In genomic region chr16:18669914-18670313, GRCm38 (mm10) we compare ENCODE assay signal across 25 mouse cellular contexts. TPM values are rescaled to one million over a fixed set of nuclear protein-coding genes. Genes with fewer than 3 reads are reported as not detected.
A peak's percentile ranks its signal among the peaks of the same experiment; 100 is the strongest.
DNase-seq lines count a peak whose midpoint lies in the region; ATAC-seq and TF ChIP-seq lines count a peak whose summit lies in the region.
"Had no signal": no experiment of that assay in that cellular context is flagged by ENCODE, and none has a peak within 500 bp of the region (broad histone marks: within the 10 kb centered on the region; RNA-seq: fewer than 3 reads in every experiment).

No protein-coding gene starts in this region.

- in situ Hi-C loops in CH12.LX (cut with MboI; ENCODE audit: low pct_ligation_motif_present, low pct_unique_long_range_greater_than_20kb, low sequenced_read_pairs) = no loop called here

- 71% methylated on average over 6 of the region's 6 CpGs for WGBS in heart, embryonic 10.5 days
- 77% methylated on average over 6 of the region's 6 CpGs for WGBS in hindbrain, embryonic 14.5 days

- intact Hi-C loops in heart, postnatal 25 days (cut with DNase I) = no loop called here
- intact Hi-C loops in gastrocnemius, adult 2 months (cut with DNase I) = no loop called here

- no peaks in the 10 kb centered on the region for H3K36me3 ChIP-seq in heart, embryonic 10.5 days
- no peaks in the 10 kb centered on the region for H3K36me3 ChIP-seq in CH12.LX (replicated peaks in 1 of 2; ENCODE audit: control insufficient read depth in 1 of 2, insufficient read depth in 1 of 2, low read length in 1 of 2)
- peaks cover 0 to 2% of the 10 kb centered on the region in 2 experiments; a peak in 1 of 4 replicates for H3K36me3 ChIP-seq in MEL (ENCODE audit: control insufficient read depth in 1 of 2, insufficient read depth in 2 of 2, low read length in 2 of 2)
- H3K36me3 ChIP-seq in hindbrain, embryonic 14.5 days (replicated peaks; ENCODE audit: control insufficient read depth, insufficient read depth) = no peaks in the 10 kb centered on the region
- H3K36me3 ChIP-seq: G1E had no signal

- 0 out of 2 replicates have a peak, but pooled peaks cover 7% of the 10 kb centered on the region for H3K27me3 ChIP-seq in heart, embryonic 10.5 days (ENCODE audit: insufficient read depth, poor library complexity, severe bottlenecking)
- H3K27me3 ChIP-seq in CH12.LX (replicated peaks) = no peaks in the 10 kb centered on the region
- H3K27me3 ChIP-seq in MEL (ENCODE audit: control insufficient read depth in 1 of 2, insufficient read depth in 2 of 2, low read length in 2 of 2) = no peaks in the 10 kb centered on the region; a peak in 2 of 4 replicates
- no peaks in the 10 kb centered on the region for H3K27me3 ChIP-seq in hindbrain, embryonic 14.5 days (ENCODE audit: control insufficient read depth, insufficient read depth, low read length)
- H3K27me3 ChIP-seq: Patski had no signal

- DNase-seq in heart, adult 11 months = peak; percentile 30
- no peak for DNase-seq in heart, postnatal 25 days (ENCODE audit: low spot score)
- DNase-seq in heart, embryonic 10.5 days (ENCODE audit: low spot score) = peak; percentile 55
- DNase-seq in heart, adult 18-20 months = no peak
- DNase-seq in CH12.LX (ENCODE audit: extremely low read depth) (no peak), MEL (ENCODE audit: low read depth, low spot score) (peak; percentile 58)
- no peak for DNase-seq in hindbrain, embryonic 14.5 days (ENCODE audit: low spot score)
- no peak for DNase-seq in gastrocnemius, adult 2 months
- DNase-seq: adrenal gland, adult 2 months; adrenal gland, adult 8-10 months; adrenal gland, postnatal 10 days; adrenal gland, postnatal 14 days; adrenal gland, postnatal 25 days; adrenal gland, postnatal 36 days; B cell, adult 2 months; cerebellum, adult 11 months; cerebellum, adult 11-12 months; cerebellum, adult 18-20 months; cerebellum, adult 2 months had no signal

- dilution Hi-C loops in CH12.LX (cut with MboI; ENCODE audit: extremely low pct_ligation_motif_present, extremely low pct_unique_long_range_greater_than_20kb, low sequenced_read_pairs) = no loop called here

- no peak for ATAC-seq in hindbrain, embryonic 14.5 days (ENCODE audit: low FRiP score)
- ATAC-seq: activated CD4-positive, CD25-positive, alpha-beta regulatory T cell, adult 4 months; CD4-positive, CD25-positive, alpha-beta regulatory T cell, adult 4 months; Patski had no signal

- TF ChIP-seq CTCF in CH12.LX (conservative IDR thresholded peaks at IDR 0.05 in 1 of 2, IDR thresholded peaks at IDR 0.05 in 1 of 2; ENCODE audit: low read depth in 2 of 2, low read length in 2 of 2) (no peak), MEL (IDR thresholded peaks at IDR 0.05 in 2 of 3, conservative IDR thresholded peaks at IDR 0.05 in 1 of 3; ENCODE audit: control insufficient read depth in 1 of 3, insufficient read depth in 1 of 3, low read depth in 2 of 3, low read length in 3 of 3, poor library complexity in 1 of 3, severe bottlenecking in 1 of 3) (no peak)
- TF ChIP-seq CTCF in gastrocnemius, adult 2 months (IDR thresholded peaks at IDR 0.05) = no peak

- TF ChIP-seq RAD21 in CH12.LX (IDR thresholded peaks at IDR 0.05; ENCODE audit: low read depth, low read length) (no peak), MEL (IDR thresholded peaks at IDR 0.05; ENCODE audit: low read depth, low read length) (no peak)

- no peak overlapping the region for H3K27ac ChIP-seq in heart, embryonic 10.5 days
- H3K27ac ChIP-seq in CH12.LX (ENCODE audit: insufficient read depth, low read depth) (no peak overlapping the region), MEL (ENCODE audit: control insufficient read depth, low read depth, low read length) (no peak overlapping the region)
- no peak overlapping the region for H3K27ac ChIP-seq in hindbrain, embryonic 14.5 days
- no peak overlapping the region for H3K27ac ChIP-seq in gastrocnemius, adult 2 months

- no peak for TF ChIP-seq EP300 in CH12.LX (IDR thresholded peaks at IDR 0.05; ENCODE audit: low read length)
- TF ChIP-seq EP300 in MEL (IDR thresholded peaks at IDR 0.05; ENCODE audit: low read depth in 1 of 2, low read length in 2 of 2) = no peak

- H3K9me3 ChIP-seq in heart, embryonic 10.5 days = no peaks in the 10 kb centered on the region
- no peaks in the 10 kb centered on the region for H3K9me3 ChIP-seq in CH12.LX (replicated peaks; ENCODE audit: low read length)
- H3K9me3 ChIP-seq in MEL (replicated peaks; ENCODE audit: insufficient read depth, low read length) = no peaks in the 10 kb centered on the region
- no peaks in the 10 kb centered on the region for H3K9me3 ChIP-seq in hindbrain, embryonic 14.5 days (ENCODE audit: control insufficient read depth, low read length)
- H3K9me3 ChIP-seq: G1E had no signal

- H3K79me2 ChIP-seq in CH12.LX (replicated peaks; ENCODE audit: control insufficient read depth, extremely low read depth, insufficient read depth, poor library complexity, severe bottlenecking) (no peaks in the 10 kb centered on the region), MEL (ENCODE audit: control insufficient read depth, insufficient read depth, low read length, poor library complexity) (no peaks in the 10 kb centered on the region)

- no peak overlapping the region for H3K4me3 ChIP-seq in heart, embryonic 10.5 days
- H3K4me3 ChIP-seq in CH12.LX (replicated peaks in 1 of 3; ENCODE audit: low read depth in 2 of 3, low read length in 2 of 3, poor library complexity in 1 of 3) (no peak overlapping the region), MEL (ENCODE audit: control insufficient read depth in 1 of 2, insufficient read depth in 1 of 2, low read depth in 2 of 2, low read length in 2 of 2) (peak overlapping the region; percentile 77 to 94)
- no peak overlapping the region for H3K4me3 ChIP-seq in hindbrain, embryonic 14.5 days (replicated peaks; ENCODE audit: low read length)
- no peak overlapping the region for H3K4me3 ChIP-seq in gastrocnemius, adult 2 months

- peak overlapping the region; percentile 51 for H3K4me2 ChIP-seq in CH12.LX (ENCODE audit: insufficient read depth, low read depth, poor library complexity, severe bottlenecking)
- no peak overlapping the region for H3K4me2 ChIP-seq in hindbrain, embryonic 14.5 days (replicated peaks)

- H3K9ac ChIP-seq in CH12.LX (ENCODE audit: insufficient read depth, low read depth) (no peak overlapping the region), MEL (ENCODE audit: control insufficient read depth, low read depth, low read length, poor library complexity, severe bottlenecking) (peak overlapping the region; percentile 54)
- no peak overlapping the region for H3K9ac ChIP-seq in hindbrain, embryonic 14.5 days

- TF ChIP-seq POLR2A in CH12.LX (IDR thresholded peaks at IDR 0.05; ENCODE audit: low read depth, low read length) (no peak), MEL (IDR thresholded peaks at IDR 0.05; ENCODE audit: control insufficient read depth in 1 of 2, insufficient read depth in 1 of 2, low read depth in 1 of 2, low read length in 2 of 2, poor library complexity in 1 of 2) (no peak)

- no peaks in the 10 kb centered on the region for H3K4me1 ChIP-seq in heart, embryonic 10.5 days
- H3K4me1 ChIP-seq in CH12.LX (ENCODE audit: control insufficient read depth in 1 of 2, insufficient read depth in 2 of 2) (peaks cover 16 to 23% of the 10 kb centered on the region in 2 experiments), MEL (ENCODE audit: control insufficient read depth in 1 of 2, insufficient read depth in 2 of 2, low read length in 2 of 2) (peaks cover 0 to 2% of the 10 kb centered on the region in 2 experiments; a peak in 1 of 4 replicates)
- no peaks in the 10 kb centered on the region for H3K4me1 ChIP-seq in hindbrain, embryonic 14.5 days (replicated peaks; ENCODE audit: control insufficient read depth, insufficient read depth, low read length)

TF ChIP-seq in CH12.LX, 34 proteins besides CTCF, POLR2A, EP300 and RAD21 (continues in another document):
- TF ChIP-seq TCF12 (IDR thresholded peaks at IDR 0.05; ENCODE audit: low read depth, low read length) = no peak

RNA-seq across cellular contexts. Expression of gene Sept5, which starts 40.2 kb away (rescaled TPM):
- total RNA-seq in heart, postnatal 25 days (2021) = 1 to 10 TPM; 3.9 to 4.6 TPM
- 4.3 and 11.7 TPM in 2 replicates for polyA plus RNA-seq in heart, embryonic 10.5 days (2016; fragmentation: Nextera tagmentation; extraction: Ambion mirVana)
- total RNA-seq in heart, adult 18-20 months (2021) = 1 to 10 TPM; 3.9 to 4.1 TPM
- total RNA-seq in CH12.LX (2012; rRNA removed) (1.8 and 3.9 TPM in 2 replicates), CH12.LX (2014; rRNA removed) (0.20 and 0.63 TPM in 2 replicates), MEL (2012; rRNA removed) (7.4 and 8.3 TPM in 2 replicates)
- polyA plus RNA-seq in CH12.LX (2012; ENCODE audit: insufficient read length, low read depth) (0.35 and 0.56 TPM in 2 replicates), MEL (2012; ENCODE audit: insufficient read depth in 1 of 2, insufficient read length in 2 of 2, low read depth in 1 of 2, low replicate concordance in 2 of 2, missing spikeins in 1 of 2) (10 to 100 TPM in 1 of 2 experiments, not detected in 1; 29.3 TPM)
- 192 and 218 TPM in 2 replicates for polyA plus RNA-seq in hindbrain, embryonic 14.5 days (2014; fragmentation: Nextera tagmentation; extraction: Ambion mirVana)
- total RNA-seq in gastrocnemius, adult 2 months (2021) = 1 to 10 TPM; 3.1 to 6.1 TPM
- polyA plus RNA-seq: G1E had no signal

RNA-seq across cellular contexts. Expression of gene Gm49601, which starts 43.7 kb away (rescaled TPM):
- total RNA-seq in heart, postnatal 25 days (2021) = 1 to 10 TPM; 1.0 to 1.6 TPM
- polyA plus RNA-seq in heart, embryonic 10.5 days (2016; fragmentation: Nextera tagmentation; extraction: Ambion mirVana) = 0.26 and 1.1 TPM in 2 replicates
- 1 to 10 TPM in 1 of 2 experiments, under 1 TPM in 1; 0.15 to 1.1 TPM for total RNA-seq in heart, adult 18-20 months (2021)
- total RNA-seq in CH12.LX (2012; rRNA removed) (0.71 and 1.4 TPM in 2 replicates), CH12.LX (2014; rRNA removed) (not detected in 2 replicates), MEL (2012; rRNA removed) (1.5 and 1.6 TPM in 2 replicates)
- polyA plus RNA-seq in CH12.LX (2012; ENCODE audit: insufficient read length, low read depth) (0.46 TPM in 1 of 2 replicates, not detected in the other), MEL (2012; ENCODE audit: insufficient read depth in 1 of 2, insufficient read length in 2 of 2, low read depth in 1 of 2, low replicate concordance in 2 of 2, missing spikeins in 1 of 2) (1 to 10 TPM in 1 of 2 experiments, not detected in 1; 4.6 TPM)
- polyA plus RNA-seq in hindbrain, embryonic 14.5 days (2014; fragmentation: Nextera tagmentation; extraction: Ambion mirVana) = 6.9 and 10.1 TPM in 2 replicates
- total RNA-seq in gastrocnemius, adult 2 months (2021) = 1 to 10 TPM in 1 of 2 experiments, under 1 TPM in 1; 0.61 to 1.1 TPM
- polyA plus RNA-seq: activated CD4-positive, CD25-positive, alpha-beta regulatory T cell, adult 4 months; CD4-positive, CD25-positive, alpha-beta regulatory T cell, adult 4 months; G1E had no signal

RNA-seq across cellular contexts. Expression of gene Gp1bb, which starts 47.7 kb away (rescaled TPM):
- total RNA-seq in heart, postnatal 25 days (2021) = 1 to 10 TPM in 1 of 2 experiments, under 1 TPM in 1; 0.36 to 1.1 TPM
- 6.0 and 7.4 TPM in 2 replicates for polyA plus RNA-seq in heart, embryonic 10.5 days (2016; fragmentation: Nextera tagmentation; extraction: Ambion mirVana)
- under 1 TPM; 0.27 to 0.67 TPM for total RNA-seq in heart, adult 18-20 months (2021)
- total RNA-seq in CH12.LX (2012; rRNA removed) (not detected in 2 replicates), CH12.LX (2014; rRNA removed) (not detected in 2 replicates), MEL (2012; rRNA removed) (0.35 and 0.42 TPM in 2 replicates)
- polyA plus RNA-seq in CH12.LX (2012; ENCODE audit: insufficient read length, low read depth) (not detected in 2 replicates), MEL (2012; ENCODE audit: insufficient read depth in 1 of 2, insufficient read length in 2 of 2, low read depth in 1 of 2, low replicate concordance in 2 of 2, missing spikeins in 1 of 2) (under 1 TPM in 1 of 2 experiments, not detected in 1; 0.14 TPM)
- 13.7 and 16.7 TPM in 2 replicates for polyA plus RNA-seq in hindbrain, embryonic 14.5 days (2014; fragmentation: Nextera tagmentation; extraction: Ambion mirVana)
- total RNA-seq in gastrocnemius, adult 2 months (2021) = not detected
- total RNA-seq: adrenal gland, adult 18-20 months; adrenal gland, adult 2 months; adrenal gland, adult 8-10 months; adrenal gland, postnatal 25 days; ES-E14 had no signal
- polyA plus RNA-seq: activated CD4-positive, CD25-positive, alpha-beta regulatory T cell, adult 4 months; CD4-positive, CD25-positive, alpha-beta regulatory T cell, adult 4 months had no signal

Comparison
In these comparisons a context has a peak if more than half of its experiments do, and no peak if none do; other contexts are left out.
1. DNase-seq: peak in heart, adult 11 months (single experiment), heart, embryonic 10.5 days (single experiment) and MEL (single experiment); none in heart, postnatal 25 days (single experiment), heart, adult 18-20 months (0 of 2), CH12.LX (single experiment), hindbrain, embryonic 14.5 days (single experiment) and gastrocnemius, adult 2 months (single experiment).
2. H3K4me3 ChIP-seq: peak in MEL (2 of 2); none in heart, embryonic 10.5 days (single experiment), CH12.LX (0 of 3), hindbrain, embryonic 14.5 days (single experiment) and gastrocnemius, adult 2 months (single experiment).